Mouse (Mus musculus) layer of hippocampus, postnatal 36 days (tissue): Measurements from ENCODE around the gene Sugt1. TPM values are rescaled to one million over a fixed set of nuclear protein-coding genes. Genes with fewer than 3 reads are reported as not detected.

ENCODE experiments used
- DNase-seq, 2 experiments: peaks; one replicate each; pipeline ENCODE4 v3.0.0; 2022
- total RNA-seq, 2 experiments: library from RNA; stranded (reverse); gene quantifications; 2 replicates each; pipeline ENCODE4 v1.2.3; 2021

Sugt1 gene
- total RNA-seq, 2 experiments from 2014 or later, result 81.6 to 96.0 TPM

GRCm38 (mm10) chr14:79607352-79607751 is 19.9 kb downstream of the Sugt1 start:
- no peak for DNase-seq

GRCm38 (mm10) chr14:79608286-79608685 is 20.8 kb downstream of the Sugt1 start:
- DNase-seq, result no peak

- no peak for DNase-seq
These were observed 29.8 kb downstream of the Sugt1 start for GRCm38 (mm10) chr14:79617121-79617828.

- no peak for DNase-seq
These were observed 32.3 kb downstream of the Sugt1 start for GRCm38 (mm10) chr14:79619802-79620201.

GRCm38 (mm10) chr14:79621143-79621542 is 33.7 kb downstream of the Sugt1 start:
- DNase-seq, result no peak

- DNase-seq, result no peak
These were observed 44.8 kb downstream of the Sugt1 start for GRCm38 (mm10) chr14:79632330-79632729.

- no peak for DNase-seq
These were observed 45.7 kb downstream of the Sugt1 start for GRCm38 (mm10) chr14:79633196-79633595.

GRCm38 (mm10) chr14:79636814-79637213 is 49.3 kb downstream of the Sugt1 start:
- no peak for DNase-seq

GRCm38 (mm10) chr14:79642063-79642462 is 54.6 kb downstream of the Sugt1 start:
- DNase-seq, result no peak

GRCm38 (mm10) chr14:79645378-79645777 is 57.9 kb downstream of the Sugt1 start:
- DNase-seq, result no peak

GRCm38 (mm10) chr14:79649680-79650079 is 62.2 kb downstream of the Sugt1 start:
- no peak for DNase-seq

GRCm38 (mm10) chr14:79652654-79653053 is 65.2 kb downstream of the Sugt1 start:
- DNase-seq, result no peak

- DNase-seq, result peak; percentile 63 to 67
These were observed 70.8 kb downstream of the Sugt1 start for GRCm38 (mm10) chr14:79658286-79658685.

GRCm38 (mm10) chr14:79658748-79659508 is 71.4 kb downstream of the Sugt1 start:
- no peak for DNase-seq

GRCm38 (mm10) chr14:79660467-79660866 is 73.0 kb downstream of the Sugt1 start:
- no peak for DNase-seq

GRCm38 (mm10) chr14:79661005-79661917 is 73.8 kb downstream of the Sugt1 start:
- peak; percentile 42 to 45 for DNase-seq

GRCm38 (mm10) chr14:79662001-79662400 is 74.5 kb downstream of the Sugt1 start, which contains the start of gene Cnmd:
Gene Cnmd (minus strand): TSS chr14:79662170.
- DNase-seq, result no peak

GRCm38 (mm10) chr14:79671008-79671407 is 83.5 kb downstream of the Sugt1 start:
- DNase-seq, result no peak

- no peak for DNase-seq
These were observed 85.1 kb downstream of the Sugt1 start for GRCm38 (mm10) chr14:79672567-79672966.

- no peak for DNase-seq
These were observed 85.9 kb downstream of the Sugt1 start for GRCm38 (mm10) chr14:79673083-79674013.

GRCm38 (mm10) chr14:79677108-79677753 is 89.7 kb downstream of the Sugt1 start:
- no peak for DNase-seq
